Mouse (Mus musculus) small intestine, adult 2 months (tissue): Measurements from ENCODE around the gene Galnt16.

Experiments
- CTCF ChIP-seq: fragments of 200-500 bp; IDR thresholded peaks from 2 replicates; pipeline ENCODE4 v1.5.1; 2012; ENCODE audit warnings: low read depth, mild to moderate bottlenecking, control low read depth, inconsistent platforms, low read length, moderate library complexity, mixed read lengths; ENCODE audit not compliant: insufficient replicate concordance, insufficient read length; ENCODE audit errors: extremely low read depth
- POLR2A ChIP-seq: fragments of 200-500 bp; IDR thresholded peaks from 2 replicates; pipeline ENCODE4 v1.6.1; 2012; ENCODE audit warnings: low read depth, mild to moderate bottlenecking, control low read depth, inconsistent platforms, low read length, moderate library complexity

GRCm38 (mm10) chr12:80577049-80577448 is 59.0 kb downstream of the Galnt16 start:
- TF ChIP-seq POLR2A (no peak), CTCF (no peak)
